Mouse (Mus musculus): ENCODE measurements at regions not wholly inside any gene's neighbourhood (a gene's known extent, or its start where the extent isn't known, plus 50 kb on each side); places are given as distances from the start of the nearest gene placed in this dataset.

DNA sequence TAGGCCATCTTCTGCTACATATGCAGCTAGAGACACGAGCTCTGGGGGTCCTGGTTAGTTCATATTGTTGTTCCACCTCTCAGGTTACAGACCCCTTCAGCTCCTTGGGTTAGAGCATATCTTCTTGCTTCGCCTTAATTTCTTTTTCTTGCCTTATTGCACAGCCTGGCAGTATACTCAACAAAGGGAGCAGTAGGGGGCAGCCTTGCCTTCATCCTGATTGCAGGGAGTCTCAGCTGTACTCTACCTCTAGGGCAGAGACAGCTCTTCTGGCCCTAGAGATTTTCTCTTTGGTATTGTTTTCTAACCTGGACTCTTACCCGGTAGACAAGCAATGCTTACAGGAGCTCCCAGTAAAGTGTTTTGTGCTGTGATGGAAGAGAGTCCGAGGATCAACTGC lies 161.1 kb upstream of the Rpl34 start:
- TF ChIP-seq CTCF (IDR thresholded peaks at IDR 0.05; ENCODE audit: borderline replicate concordance, extremely low read depth, insufficient read depth, insufficient read length) (no peak), POLR2A (IDR thresholded peaks at IDR 0.05; ENCODE audit: borderline replicate concordance, extremely low read depth, insufficient read depth, insufficient read length, poor library complexity, severe bottlenecking) (no peak)
